Mouse (Mus musculus) testis, adult 2 months (tissue): ENCODE measurements around the gene Gm9918.

Source experiments
- CTCF ChIP-seq: fragments of 200-500 bp; IDR thresholded peaks from 2 replicates; pipeline ENCODE4 v1.5.1; 2012; ENCODE audit warnings: low read depth, mild to moderate bottlenecking, inconsistent platforms, low read length, moderate library complexity; ENCODE audit not compliant: control insufficient read depth, insufficient read depth, insufficient replicate concordance
- POLR2A ChIP-seq: fragments of 200-500 bp; IDR thresholded peaks from 2 replicates; pipeline ENCODE4 v1.6.1; 2012; ENCODE audit warnings: low read depth, mild to moderate bottlenecking, inconsistent platforms, low read length, moderate library complexity; ENCODE audit not compliant: control insufficient read depth

- no peak for TF ChIP-seq CTCF
- no peak for TF ChIP-seq POLR2A
Measured at GRCm38 (mm10) chr15:102250521-102250920, 19.8 kb upstream of the Gm9918 start.
